Mouse (Mus musculus): ENCODE data around the gene Ppp3ca.

GRCm38 (mm10) chr3:136725311-136726156 is 55.6 kb downstream of the Ppp3ca start:
- TF ChIP-seq CTCF (IDR thresholded peaks at IDR 0.05; ENCODE audit: control insufficient read depth, insufficient read depth, insufficient read length) (no peak), MYOD1 (IDR thresholded peaks at IDR 0.05; ENCODE audit: control insufficient read depth, insufficient read length, low read depth) (no peak), MYOG (IDR thresholded peaks at IDR 0.05; ENCODE audit: control insufficient read depth, extremely low read depth, insufficient read length) (no peak), USF1 (IDR thresholded peaks at IDR 0.05; ENCODE audit: low read depth) (no peak), CEBPB (IDR thresholded peaks at IDR 0.05; ENCODE audit: low read depth) (no peak)
